Mouse (Mus musculus) hindbrain, postnatal 0 days (tissue): ENCODE results near the gene Cers1. TPM values are rescaled to one million over a fixed set of nuclear protein-coding genes. Genes with fewer than 3 reads are reported as not detected.
A peak's percentile ranks its signal among the peaks of the same experiment; 100 is the strongest.

Experiments used
- ATAC-seq: fragments of 200-750 bp; cut with Nextera tagmentation; 2 replicates; pipeline ENCODE4 v1.8.0; 2017; ENCODE audit warnings: mild to moderate bottlenecking, moderate TSS enrichment, moderate library complexity
- DNase-seq: peaks from one replicate; pipeline ENCODE4 v3.0.0-alpha.2; 2015; ENCODE audit warnings: low spot score
- H3K27ac ChIP-seq: fragments of 300-500 bp; sonication (generic); 2 replicates; pipeline ENCODE4 v1.5.1; 2014; ENCODE audit warnings: mild to moderate bottlenecking
- H3K27me3 ChIP-seq: fragments of 300-500 bp; sonication (generic); 2 replicates; pipeline ENCODE4 v1.6.1; 2014; ENCODE audit warnings: low read length, mixed read lengths; ENCODE audit not compliant: insufficient read depth
- H3K36me3 ChIP-seq: fragments of 300-500 bp; sonication (generic); 2 replicates; pipeline ENCODE4 v1.6.1; 2014; ENCODE audit warnings: low read length, mixed read lengths; ENCODE audit not compliant: insufficient read depth
- H3K4me1 ChIP-seq: fragments of 300-500 bp; sonication (generic); 2 replicates; pipeline ENCODE4 v1.6.1; 2014; ENCODE audit warnings: antibody characterized with exemption, low read length, mixed read lengths; ENCODE audit not compliant: insufficient read depth
- H3K4me2 ChIP-seq: fragments of 300-500 bp; sonication (generic); 2 replicates; pipeline ENCODE4 v1.6.1; 2014; ENCODE audit warnings: low read depth, mild to moderate bottlenecking, low read length, moderate library complexity, mixed read lengths
- H3K4me3 ChIP-seq: fragments of 300-500 bp; sonication (generic); 2 replicates; pipeline ENCODE4 v1.5.1; 2014; ENCODE audit warnings: low read length
- H3K9ac ChIP-seq: fragments of 300-500 bp; sonication (generic); replicated peaks from 2 replicates; pipeline ENCODE4 v1.6.1; 2014; ENCODE audit warnings: mild to moderate bottlenecking, low read length, moderate library complexity, mixed read lengths
- H3K9me3 ChIP-seq: fragments of 300-500 bp; sonication (generic); 2 replicates; pipeline ENCODE4 v1.6.1; 2016; ENCODE audit warnings: low read length, mixed read lengths
- CTCF ChIP-seq: IDR thresholded peaks from 2 replicates; pipeline ENCODE4 v1.5.1; 2016; ENCODE audit warnings: antibody characterized with exemption, control low read depth, low read depth
- WGBS: fragments of 180-500 bp; shearing (Covaris S2); extraction: QIAGEN DNeasy Blood & Tissue Kit; methylation state at CpG from one replicate; pipeline ENCODE4 v1.1.7; 2014; 5-methylcytosine and 5-hydroxymethylcytosine counted together
- polyA plus RNA-seq: library from polyadenylated mRNA; unstranded; fragments of >200 nt; fragmentation: Nextera tagmentation; extraction: Ambion mirVana; gene quantifications from 2 replicates; pipeline ENCODE4 v1.2.1, GENCODE M21; 2015
- total RNA-seq: library from RNA; depleted of rRNA; stranded (reverse); fragments of >200 nt; gene quantifications from 2 replicates; pipeline ENCODE4 v1.2.3, GENCODE M21; 2014

Gene Cers1
- total and polyA plus RNA-seq, 2 experiments from 2014 or later, result 45.5 to 92.5 TPM

- ATAC-seq, result no peak
- no peak overlapping the region for H3K27ac ChIP-seq
- H3K4me2 ChIP-seq, result no peak overlapping the region
- H3K9ac ChIP-seq, result no peak overlapping the region
- peaks cover 5% of the 10 kb centered on the region; the same call in 1 of the 2 replicates for H3K4me1 ChIP-seq
- DNase-seq, result no peak
- WGBS, result 98% methylated on average over 6 of the region's 6 CpGs
- peaks cover 66% of the 10 kb centered on the region for H3K36me3 ChIP-seq
- H3K4me3 ChIP-seq, result no peak overlapping the region
- no peaks in the 10 kb centered on the region for H3K27me3 ChIP-seq
- TF ChIP-seq CTCF, result no peak
- H3K9me3 ChIP-seq, result no peaks in the 10 kb centered on the region
Measured at GRCm38 (mm10) chr8:70332878-70333202, 17.3 kb downstream of the Cers1 start.

DNA sequence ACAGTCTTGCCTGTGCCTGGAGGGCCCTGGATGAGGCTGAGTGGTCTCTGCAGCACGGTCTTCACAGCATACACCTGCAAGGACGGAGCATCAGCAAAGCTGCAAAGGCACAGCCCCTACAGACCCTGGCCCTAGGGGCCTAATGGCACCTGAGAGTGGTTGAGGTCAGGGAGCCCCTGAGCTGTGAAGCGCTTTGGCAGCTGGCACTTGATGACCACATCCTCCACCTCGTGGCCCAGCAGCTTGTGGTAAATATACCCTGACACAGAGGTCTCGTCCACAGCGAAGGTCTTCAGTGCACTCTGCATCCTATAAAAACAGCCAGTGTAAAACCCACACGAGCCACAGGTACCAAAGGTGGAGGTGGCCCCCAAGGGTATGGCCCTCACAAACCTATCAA, 23.4 kb downstream of the Cers1 start:
- Histone ChIP-seq H3K36me3 (peaks cover 81% of the 10 kb centered on the region), H3K4me3 (no peak overlapping the region), H3K4me1 (no peaks in the 10 kb centered on the region), H3K27me3 (no peaks in the 10 kb centered on the region), H3K9me3 (no peaks in the 10 kb centered on the region), H3K4me2 (no peak overlapping the region), H3K27ac (no peak overlapping the region), H3K9ac (no peak overlapping the region)
- WGBS, result 92% methylated on average over 7 of the region's 7 CpGs
- no peak for TF ChIP-seq CTCF
- ATAC-seq (no peak), DNase-seq (no peak)

DNA sequence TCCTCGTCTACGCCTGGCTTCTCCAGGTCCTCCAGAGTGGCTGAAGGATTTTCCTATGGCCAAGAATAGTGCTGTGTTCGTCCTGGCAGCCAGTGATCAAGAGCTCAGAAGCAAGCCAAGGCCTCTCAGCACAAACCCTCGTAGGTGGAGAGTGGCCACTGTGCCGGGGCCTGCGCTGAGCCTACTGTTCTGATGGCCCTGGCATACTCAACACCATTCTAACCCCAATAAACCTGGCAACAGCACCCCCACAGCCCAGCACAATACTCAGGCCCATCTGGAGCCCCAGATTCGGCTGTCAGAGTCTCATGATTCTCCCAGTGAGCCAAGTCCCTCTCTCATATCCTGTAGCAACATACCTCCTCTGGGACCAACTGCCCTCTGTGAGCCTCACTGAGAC, 25.1 kb downstream of the Cers1 start:
- H3K4me2 ChIP-seq, result no peak overlapping the region
- WGBS, result 82% methylated on average over 7 of the region's 7 CpGs
- TF ChIP-seq CTCF, result no peak
- H3K9me3 ChIP-seq, result no peaks in the 10 kb centered on the region
- H3K4me1 ChIP-seq, result no peaks in the 10 kb centered on the region
- H3K36me3 ChIP-seq, result peaks cover 65% of the 10 kb centered on the region
- H3K4me3 ChIP-seq, result no peak overlapping the region
- H3K9ac ChIP-seq, result no peak overlapping the region
- no peak for ATAC-seq
- H3K27me3 ChIP-seq, result no peaks in the 10 kb centered on the region
- H3K27ac ChIP-seq, result no peak overlapping the region
- DNase-seq, result no peak

- H3K4me2 ChIP-seq, result no peak overlapping the region
- no peaks in the 10 kb centered on the region for H3K9me3 ChIP-seq
- TF ChIP-seq CTCF, result no peak
- peaks cover 51% of the 10 kb centered on the region for H3K36me3 ChIP-seq
- DNase-seq (no peak), ATAC-seq (no peak)
- no peak overlapping the region for H3K27ac ChIP-seq
- no peaks in the 10 kb centered on the region for H3K4me1 ChIP-seq
- no peaks in the 10 kb centered on the region for H3K27me3 ChIP-seq
- no peak overlapping the region for H3K9ac ChIP-seq
- WGBS, result 86% methylated on average over 14 of the region's 14 CpGs
- H3K4me3 ChIP-seq, result no peak overlapping the region
Measured at GRCm38 (mm10) chr8:70342007-70342406, 26.4 kb downstream of the Cers1 start.

GRCm38 (mm10) chr8:70343076-70343475, 27.5 kb downstream of the Cers1 start:
- 69% methylated on average over 7 of the region's 7 CpGs for WGBS
- DNase-seq (no peak), ATAC-seq (no peak)
- Histone ChIP-seq H3K9me3 (no peaks in the 10 kb centered on the region), H3K4me2 (no peak overlapping the region), H3K27ac (no peak overlapping the region), H3K9ac (no peak overlapping the region), H3K4me1 (no peaks in the 10 kb centered on the region), H3K36me3 (peaks cover 41% of the 10 kb centered on the region), H3K27me3 (no peaks in the 10 kb centered on the region), H3K4me3 (no peak overlapping the region)
- no peak for TF ChIP-seq CTCF

GRCm38 (mm10) chr8:70343696-70344095, 28.1 kb downstream of the Cers1 start:
- Histone ChIP-seq H3K4me1 (no peaks in the 10 kb centered on the region), H3K9ac (no peak overlapping the region), H3K9me3 (no peaks in the 10 kb centered on the region), H3K4me3 (no peak overlapping the region), H3K4me2 (no peak overlapping the region), H3K36me3 (peaks cover 35% of the 10 kb centered on the region), H3K27me3 (no peaks in the 10 kb centered on the region), H3K27ac (no peak overlapping the region)
- TF ChIP-seq CTCF, result peak; percentile 80
- WGBS, result 53% methylated on average over 6 of the region's 6 CpGs
- DNase-seq (peak; percentile 75), ATAC-seq (peak; percentile 68; the same call in 1 of the 2 replicates)

DNA sequence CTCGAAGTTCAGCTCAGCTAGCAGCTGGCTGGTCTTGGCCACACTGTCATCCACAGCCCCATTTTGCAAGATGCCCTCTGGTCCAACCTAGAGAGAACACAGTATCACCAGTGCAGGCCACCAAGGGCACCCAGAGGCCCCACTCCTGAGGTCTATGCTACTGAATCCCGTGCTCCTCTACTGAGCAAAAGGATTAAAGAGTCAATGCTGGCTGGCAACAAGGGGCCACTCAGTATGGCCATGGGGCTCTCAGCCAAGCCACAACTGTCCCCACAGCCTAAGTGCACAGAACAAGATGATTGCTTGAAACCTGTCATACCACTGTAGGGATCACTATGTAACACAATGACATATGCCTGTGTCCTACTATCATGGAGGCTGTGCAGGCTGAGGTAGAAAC, 28.7 kb downstream of the Cers1 start:
- DNase-seq (no peak), ATAC-seq (no peak)
- H3K27me3 ChIP-seq, result no peaks in the 10 kb centered on the region
- H3K36me3 ChIP-seq, result peaks cover 34% of the 10 kb centered on the region
- no peak overlapping the region for H3K27ac ChIP-seq
- H3K9ac ChIP-seq, result no peak overlapping the region
- no peaks in the 10 kb centered on the region for H3K4me1 ChIP-seq
- 85% methylated on average over 2 of the region's 2 CpGs for WGBS
- TF ChIP-seq CTCF, result no peak
- no peak overlapping the region for H3K4me2 ChIP-seq
- H3K9me3 ChIP-seq, result no peaks in the 10 kb centered on the region
- H3K4me3 ChIP-seq, result no peak overlapping the region
